Mouse (Mus musculus) neural tube, embryonic 14.5 days (tissue): ENCODE data around the gene Ankle2. TPM values are rescaled to one million over a fixed set of nuclear protein-coding genes. Genes with fewer than 3 reads are reported as not detected.

ENCODE experiments used
- ATAC-seq: fragments of 200-750 bp; cut with Nextera tagmentation; 2 replicates; pipeline ENCODE4 v1.8.0; 2017; ENCODE audit warnings: low read depth, mild to moderate bottlenecking, moderate TSS enrichment, moderate library complexity
- H3K27ac ChIP-seq: fragments of 300-500 bp; sonication (generic); 2 replicates; pipeline ENCODE4 v1.5.1; 2014; ENCODE audit warnings: low read depth, mild to moderate bottlenecking, control low read depth, low read length, moderate library complexity, mixed read lengths
- H3K27me3 ChIP-seq: fragments of 300-500 bp; sonication (generic); 2 replicates; pipeline ENCODE4 v1.6.1; 2014; ENCODE audit warnings: low read length; ENCODE audit not compliant: control insufficient read depth, insufficient read depth
- H3K36me3 ChIP-seq: fragments of 300-500 bp; sonication (generic); 2 replicates; pipeline ENCODE4 v1.6.1; 2014; ENCODE audit warnings: low read length, mixed read lengths; ENCODE audit not compliant: control insufficient read depth, insufficient read depth
- H3K4me1 ChIP-seq: fragments of 300-500 bp; sonication (generic); 2 replicates; pipeline ENCODE4 v1.6.1; 2014; ENCODE audit warnings: low read length; ENCODE audit not compliant: control insufficient read depth, insufficient read depth
- H3K4me2 ChIP-seq: fragments of 300-500 bp; sonication (generic); 2 replicates; pipeline ENCODE4 v1.6.1; 2014; ENCODE audit warnings: mild to moderate bottlenecking, low read depth, low read length, control low read depth
- H3K4me3 ChIP-seq: fragments of 300-500 bp; sonication (generic); 2 replicates; pipeline ENCODE4 v1.5.1; 2014; ENCODE audit warnings: low read depth, low read length, control low read depth, mixed read lengths
- H3K9ac ChIP-seq: fragments of 300-500 bp; sonication (generic); replicated peaks from 2 replicates; pipeline ENCODE4 v1.6.1; 2014; ENCODE audit warnings: low read depth, mild to moderate bottlenecking, control low read depth, low read length, mixed read lengths
- H3K9me3 ChIP-seq: fragments of 300-500 bp; sonication (generic); 2 replicates; pipeline ENCODE4 v1.6.1; 2016; ENCODE audit warnings: low read length; ENCODE audit not compliant: control insufficient read depth
- WGBS: fragments of 180-500 bp; shearing (Covaris S2); extraction: QIAGEN DNeasy Blood & Tissue Kit; methylation state at CpG from one replicate; pipeline ENCODE4 v1.1.7; 2014; 5-methylcytosine and 5-hydroxymethylcytosine counted together
- polyA plus RNA-seq: library from polyadenylated mRNA; unstranded; fragments of >200 nt; fragmentation: Nextera tagmentation; extraction: Ambion mirVana; gene quantifications from 2 replicates; pipeline ENCODE4 v1.2.1, GENCODE M21; 2014

The Ankle2 gene
- polyA plus RNA-seq, 1 experiment from 2014 or later, result 33.8 TPM

DNA sequence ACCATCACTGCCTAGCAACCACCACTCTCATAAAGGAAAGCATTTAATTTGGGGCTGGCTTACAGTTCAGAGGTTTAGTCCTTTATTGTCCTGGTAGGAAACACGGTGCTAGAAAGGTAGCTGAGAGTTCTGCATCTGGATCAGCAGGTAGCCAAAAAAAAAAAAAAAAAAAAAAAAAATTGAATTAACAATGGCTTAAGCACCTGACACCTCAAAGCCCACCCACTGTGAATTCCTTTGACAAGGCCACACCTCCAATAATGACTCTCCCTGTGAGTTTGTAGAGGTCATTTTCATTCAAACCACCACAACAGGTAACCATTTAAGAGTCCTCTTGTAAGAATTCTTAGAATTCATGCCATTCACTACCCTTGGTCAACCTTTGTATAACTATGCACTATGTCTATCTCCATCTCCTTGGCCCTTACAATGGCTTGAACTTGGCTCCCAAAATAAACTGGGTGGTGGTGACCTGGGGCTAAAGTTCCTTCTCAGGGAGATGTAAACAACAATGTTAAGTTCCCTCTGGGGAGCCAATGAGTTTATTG lies 3.4 kb upstream of the Ankle2 start:
- ATAC-seq, result no peak
- Histone ChIP-seq H3K27me3 (no peaks in the 10 kb centered on the region), H3K27ac (no peak overlapping the region), H3K4me1 (peaks cover 13% of the 10 kb centered on the region), H3K9me3 (no peaks in the 10 kb centered on the region), H3K36me3 (peaks cover 18% of the 10 kb centered on the region), H3K4me2 (no peak overlapping the region), H3K4me3 (no peak overlapping the region), H3K9ac (no peak overlapping the region)
- WGBS, result 42% methylated on average over 1 of the region's 1 CpGs

DNA sequence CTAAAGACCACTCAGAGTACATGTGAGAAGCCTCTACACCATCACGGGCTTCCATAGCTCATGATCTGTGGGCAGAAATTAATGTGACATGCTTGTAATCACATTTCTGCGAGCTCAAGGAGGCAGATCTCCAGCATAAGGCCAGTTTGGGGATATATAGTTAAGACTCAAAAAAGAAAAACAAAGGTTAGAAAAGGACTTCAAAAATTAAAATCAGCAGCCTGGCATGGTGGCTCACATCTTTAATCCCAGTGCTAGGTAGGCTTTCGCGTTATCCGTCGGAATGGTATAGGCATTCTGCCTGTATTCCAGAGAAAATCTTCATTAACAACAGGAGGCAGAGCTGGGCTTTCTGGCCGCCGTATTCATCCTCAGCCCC lies 414 bp upstream of the Ankle2 start:
- no peaks in the 10 kb centered on the region for H3K27me3 ChIP-seq
- ATAC-seq, result no peak
- H3K4me3 ChIP-seq, result peak overlapping the region; percentile 96
- peak overlapping the region; percentile 93 for H3K9ac ChIP-seq
- no peaks in the 10 kb centered on the region for H3K9me3 ChIP-seq
- peaks cover 13% of the 10 kb centered on the region for H3K4me1 ChIP-seq
- peak overlapping the region; percentile 71 for H3K4me2 ChIP-seq
- peaks cover 10% of the 10 kb centered on the region; the same call in 1 of the 2 replicates for H3K36me3 ChIP-seq
- 8% methylated on average over 8 of the region's 8 CpGs for WGBS
- H3K27ac ChIP-seq, result peak overlapping the region; percentile 88

DNA sequence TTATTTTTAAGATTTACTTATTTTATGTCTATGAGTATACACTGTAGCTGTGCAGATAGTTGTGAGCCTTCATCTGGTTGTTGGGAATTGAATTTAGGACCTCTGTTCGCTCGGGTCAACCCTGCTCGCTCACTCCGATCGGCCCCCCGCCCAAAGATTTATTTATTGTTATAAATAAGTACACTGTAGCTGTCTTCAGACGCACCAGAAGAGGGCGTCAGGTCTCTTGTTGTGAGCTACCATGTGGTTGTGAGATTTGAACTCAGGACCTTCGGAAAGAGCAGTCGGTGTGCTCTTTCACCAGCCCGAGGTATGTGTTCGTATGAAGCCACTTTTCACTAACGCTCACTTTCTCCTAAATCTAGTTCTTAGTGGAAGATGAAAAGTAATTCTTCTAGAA lies 834 bp downstream of the Ankle2 start:
- peaks cover 14% of the 10 kb centered on the region; the same call in 1 of the 2 replicates for H3K36me3 ChIP-seq
- H3K4me1 ChIP-seq, result peaks cover 13% of the 10 kb centered on the region
- WGBS, result 42% methylated on average over 13 of the region's 13 CpGs
- H3K27ac ChIP-seq, result no peak overlapping the region
- H3K9ac ChIP-seq, result peak overlapping the region; percentile 93
- no peaks in the 10 kb centered on the region for H3K27me3 ChIP-seq
- ATAC-seq, result no peak
- peak overlapping the region; percentile 96 for H3K4me3 ChIP-seq
- H3K4me2 ChIP-seq, result peak overlapping the region; percentile 71
- no peaks in the 10 kb centered on the region for H3K9me3 ChIP-seq

DNA sequence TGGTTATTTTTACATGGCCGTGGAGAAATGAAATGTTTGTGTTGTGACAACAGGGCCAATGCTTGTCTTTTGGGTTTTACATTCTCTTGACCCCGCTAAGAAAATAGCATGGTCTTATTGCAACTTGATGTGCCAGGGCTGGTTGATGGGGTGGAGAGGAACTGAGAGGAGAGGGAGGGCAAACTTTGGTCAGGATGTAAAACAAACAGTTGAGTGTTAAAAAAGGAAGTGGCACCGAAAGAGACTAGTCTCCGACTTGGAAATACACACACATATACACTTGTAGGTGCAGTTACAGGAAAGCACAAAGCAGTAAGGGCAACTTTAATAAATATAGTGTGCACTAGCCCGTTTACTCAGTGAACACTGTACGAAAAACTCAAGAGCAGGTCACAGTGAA lies 1.5 kb downstream of the Ankle2 start:
- no peak for ATAC-seq
- no peak overlapping the region for H3K4me3 ChIP-seq

DNA sequence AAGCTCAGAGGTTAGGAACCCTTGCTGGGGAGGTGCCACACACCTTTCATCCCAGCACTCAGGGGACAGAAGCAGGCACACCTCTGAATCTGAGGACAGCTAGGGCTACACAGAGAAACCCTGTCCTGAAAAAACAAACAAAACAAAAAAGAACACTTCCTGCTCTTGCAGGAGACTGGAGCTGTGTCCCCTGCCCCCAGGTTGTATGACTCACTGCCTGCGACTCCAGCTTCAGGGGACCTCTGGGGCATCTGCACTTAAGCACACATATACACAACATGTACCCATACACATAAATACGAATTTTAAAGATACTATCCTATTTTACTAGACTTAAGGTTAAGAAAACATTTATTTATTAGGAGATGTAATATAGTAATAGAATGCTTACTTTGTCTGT lies 13.3 kb downstream of the Ankle2 start:
- Histone ChIP-seq H3K4me2 (no peak overlapping the region), H3K27ac (no peak overlapping the region), H3K9me3 (no peaks in the 10 kb centered on the region), H3K36me3 (peaks cover 67% of the 10 kb centered on the region), H3K4me3 (no peak overlapping the region), H3K4me1 (no peaks in the 10 kb centered on the region), H3K27me3 (no peaks in the 10 kb centered on the region), H3K9ac (no peak overlapping the region)
- no peak for ATAC-seq
- 85% methylated on average over 2 of the region's 2 CpGs for WGBS

More for the DNA sequence above, 1.5 kb downstream of the Ankle2 start:
- H3K4me2 ChIP-seq, result no peak overlapping the region
- H3K4me1 ChIP-seq, result peaks cover 13% of the 10 kb centered on the region
- no peaks in the 10 kb centered on the region for H3K9me3 ChIP-seq
- no peak overlapping the region for H3K9ac ChIP-seq
- H3K36me3 ChIP-seq, result peaks cover 15% of the 10 kb centered on the region
- H3K27ac ChIP-seq, result no peak overlapping the region
- WGBS, result 93% methylated on average over 6 of the region's 6 CpGs
- H3K27me3 ChIP-seq, result no peaks in the 10 kb centered on the region

DNA sequence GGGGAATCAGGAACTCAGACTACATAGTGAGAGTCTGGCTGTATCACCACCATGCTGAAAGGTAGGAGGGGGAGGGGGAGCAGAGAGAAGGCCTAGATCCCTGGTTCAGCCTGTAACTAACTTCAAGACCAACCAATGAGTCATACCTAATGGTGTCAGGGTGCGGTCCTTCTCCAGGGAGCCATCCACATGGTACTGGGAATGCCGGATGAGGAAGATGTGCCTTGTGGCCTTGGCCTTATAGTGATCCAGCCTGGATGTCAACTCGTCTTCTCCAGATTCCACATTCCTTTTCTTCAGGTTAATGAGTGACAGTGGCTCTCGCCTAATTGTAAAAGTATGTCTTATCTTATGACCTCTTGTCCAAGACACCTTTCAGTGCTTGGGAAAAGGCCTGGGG lies 36.1 kb downstream of the Ankle2 start:
- Histone ChIP-seq H3K36me3 (peaks cover 24% of the 10 kb centered on the region), H3K9me3 (no peaks in the 10 kb centered on the region), H3K4me2 (no peak overlapping the region), H3K9ac (no peak overlapping the region), H3K27me3 (no peaks in the 10 kb centered on the region), H3K4me3 (no peak overlapping the region), H3K27ac (no peak overlapping the region), H3K4me1 (peaks cover 6% of the 10 kb centered on the region)
- 96% methylated on average over 4 of the region's 4 CpGs for WGBS
- ATAC-seq, result no peak

DNA sequence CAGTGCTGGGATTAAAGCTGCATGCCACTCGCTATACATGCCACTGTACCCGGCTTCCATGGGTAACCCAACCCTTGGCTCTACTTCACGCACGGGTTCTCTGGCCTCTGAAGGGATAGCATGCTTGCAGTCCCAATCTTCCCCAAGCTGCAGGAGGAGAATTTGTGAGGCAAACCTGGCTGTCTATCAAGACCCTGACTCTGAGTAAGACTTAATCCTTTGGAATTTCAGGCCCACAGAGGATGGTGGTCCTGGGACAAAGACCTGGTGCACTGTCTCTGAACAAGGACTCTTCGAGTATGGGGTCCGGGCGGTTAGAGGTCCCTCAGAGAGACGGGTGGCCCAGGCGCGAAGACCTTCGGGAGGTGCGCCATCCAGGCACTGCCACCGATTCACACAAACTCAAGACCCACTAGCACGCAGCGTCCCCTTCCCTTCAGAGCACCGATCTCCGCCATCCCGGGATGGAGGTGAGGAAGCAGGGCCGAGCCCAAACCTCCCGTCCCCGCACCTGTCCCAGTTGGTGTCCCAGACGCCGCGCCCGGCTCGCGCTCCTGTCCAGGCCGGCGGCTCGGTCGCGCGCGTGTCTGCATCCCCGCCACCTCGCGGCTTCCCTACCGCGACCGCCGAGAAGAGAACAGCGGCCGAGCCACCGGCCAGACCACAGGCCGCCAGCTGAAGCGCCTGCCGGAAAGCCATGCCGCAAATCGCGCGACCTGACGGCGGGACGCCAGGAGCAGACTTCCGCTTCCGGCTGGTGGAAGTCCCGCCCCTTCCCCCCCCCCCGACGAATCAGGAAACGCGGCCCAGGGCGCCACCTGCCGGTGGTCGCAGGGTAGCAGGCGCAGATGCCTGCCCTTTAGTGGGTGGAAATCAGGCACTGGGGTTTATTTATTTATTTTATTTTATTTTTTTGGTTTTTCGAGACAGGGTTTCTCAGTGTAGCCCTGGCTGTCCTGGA lies 38.6 kb downstream of the Ankle2 start, which contains the start of gene Pgam5:
Gene Pgam5, minus strand, starts transcription at position 773 of the 961 bp plus-strand sequence.
- Histone ChIP-seq H3K4me2 (peak within 1 kb of the TSS; percentile 85), H3K4me3 (peak within 1 kb of the TSS; percentile 92), H3K4me1 (peaks cover 6% of the 10 kb centered on the region), H3K36me3 (peaks cover 23% of the 10 kb centered on the region), H3K27ac (peak within 1 kb of the TSS; percentile 55), H3K27me3 (no peaks in the 10 kb centered on the region), H3K9me3 (no peaks in the 10 kb centered on the region), H3K9ac (peak within 1 kb of the TSS; percentile 72)
- ATAC-seq, result peak; percentile 93
- under 1% methylated on average over 63 of the region's 66 CpGs for WGBS

DNA sequence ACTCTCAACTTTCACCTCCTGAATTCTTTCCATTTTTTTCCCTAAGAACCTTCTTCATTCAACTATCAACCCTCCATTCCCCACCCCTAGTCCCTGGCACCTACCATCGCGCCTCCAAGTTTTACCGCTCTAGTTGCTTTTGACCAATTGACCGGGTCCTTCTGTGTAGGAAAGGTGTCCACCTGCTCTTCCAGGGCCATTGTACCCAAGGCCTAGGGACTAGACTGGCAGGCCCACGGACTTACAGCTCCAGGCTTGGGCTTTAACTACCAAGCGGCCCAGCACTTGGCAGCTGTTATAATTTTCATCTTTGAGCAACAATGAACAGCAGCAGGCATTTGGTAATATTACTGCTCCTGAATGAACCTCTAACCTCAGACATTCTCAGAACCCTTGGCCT lies 39.4 kb downstream of the Ankle2 start:
- Histone ChIP-seq H3K4me3 (no peak overlapping the region), H3K27me3 (no peaks in the 10 kb centered on the region), H3K4me1 (peaks cover 6% of the 10 kb centered on the region), H3K9ac (no peak overlapping the region), H3K36me3 (peaks cover 14% of the 10 kb centered on the region), H3K9me3 (no peaks in the 10 kb centered on the region), H3K27ac (no peak overlapping the region), H3K4me2 (no peak overlapping the region)
- ATAC-seq, result peak; percentile 16
- WGBS, result 94% methylated on average over 6 of the region's 6 CpGs

DNA sequence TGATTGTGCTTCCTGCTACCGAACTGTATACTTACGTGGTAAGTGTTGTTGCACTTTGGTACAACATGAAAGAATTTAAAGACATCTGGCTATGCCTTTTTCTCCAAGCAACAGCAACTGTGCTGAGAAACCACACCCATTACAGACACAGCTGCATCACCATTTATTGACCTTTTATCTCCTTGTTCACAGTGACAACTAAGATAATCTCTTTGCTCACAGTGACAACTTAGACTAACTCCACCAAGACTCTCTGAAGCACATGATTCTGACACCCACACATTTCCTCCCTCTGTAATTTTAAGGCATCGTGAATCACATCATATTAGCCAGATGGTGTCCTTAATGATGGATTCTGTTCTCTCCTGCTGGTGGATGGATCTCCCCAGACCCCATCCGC lies 43.3 kb downstream of the Ankle2 start:
- Histone ChIP-seq H3K4me2 (no peak overlapping the region), H3K4me1 (no peaks in the 10 kb centered on the region), H3K4me3 (no peak overlapping the region), H3K9me3 (no peaks in the 10 kb centered on the region), H3K27me3 (no peaks in the 10 kb centered on the region), H3K36me3 (no peaks in the 10 kb centered on the region), H3K9ac (no peak overlapping the region), H3K27ac (no peak overlapping the region)
- 85% methylated on average over 4 of the region's 4 CpGs for WGBS
- ATAC-seq, result no peak
